Mouse (Mus musculus) ovary, postnatal 14 days (tissue): Measurements from ENCODE around the gene Efhc1.

Experiments used
- DNase-seq: peaks from one replicate; pipeline ENCODE4 v3.0.0; 2022; ENCODE audit warnings: low spot score

Gene Efhc1

GRCm38 (mm10) chr1:20951799-20952198, 373 bp downstream of the Efhc1 start:
- DNase-seq = no peak

- no peak for DNase-seq
These were observed 3.5 kb downstream of the Efhc1 start for GRCm38 (mm10) chr1:20954876-20955275.

GRCm38 (mm10) chr1:20969642-20970041, 18.2 kb downstream of the Efhc1 start:
- no peak for DNase-seq

- DNase-seq = no peak
These were observed 22.0 kb downstream of the Efhc1 start for GRCm38 (mm10) chr1:20973389-20973788.

- no peak for DNase-seq
These were observed 23.1 kb downstream of the Efhc1 start for GRCm38 (mm10) chr1:20974341-20975135.

- DNase-seq = no peak
These were observed 29.1 kb downstream of the Efhc1 start for GRCm38 (mm10) chr1:20980553-20980952.

- DNase-seq = no peak
These were observed 30.3 kb downstream of the Efhc1 start for GRCm38 (mm10) chr1:20981764-20982163.

- DNase-seq = no peak
These were observed 32.7 kb downstream of the Efhc1 start for GRCm38 (mm10) chr1:20984103-20984502.

- DNase-seq = no peak
These were observed 33.2 kb downstream of the Efhc1 start for GRCm38 (mm10) chr1:20984582-20984981.

- no peak for DNase-seq
These were observed 35.1 kb downstream of the Efhc1 start for GRCm38 (mm10) chr1:20986378-20987056.

- no peak for DNase-seq
These were observed 38.1 kb downstream of the Efhc1 start for GRCm38 (mm10) chr1:20989461-20990083.

GRCm38 (mm10) chr1:20993690-20994089, 42.3 kb downstream of the Efhc1 start:
- no peak for DNase-seq

- DNase-seq = no peak
These were observed 42.9 kb downstream of the Efhc1 start for GRCm38 (mm10) chr1:20994338-20994737.

- DNase-seq = no peak
These were observed 44.0 kb downstream of the Efhc1 start for GRCm38 (mm10) chr1:20995331-20995986.

GRCm38 (mm10) chr1:20996603-20997327, 45.3 kb downstream of the Efhc1 start:
- no peak for DNase-seq

GRCm38 (mm10) chr1:20997328-20997689, 45.9 kb downstream of the Efhc1 start:
- DNase-seq = no peak

- no peak for DNase-seq
These were observed 46.5 kb downstream of the Efhc1 start for GRCm38 (mm10) chr1:20997881-20998389.

GRCm38 (mm10) chr1:21002246-21003142, 51.1 kb downstream of the Efhc1 start:
- DNase-seq = no peak

GRCm38 (mm10) chr1:21004596-21004995, 53.2 kb downstream of the Efhc1 start:
- DNase-seq = no peak

- DNase-seq = no peak
These were observed 55.3 kb downstream of the Efhc1 start for GRCm38 (mm10) chr1:21006775-21007174.
